Mouse (Mus musculus): Measurements from ENCODE around the gene Vezt.

GRCm38 (mm10) chr10:93918701-93919100 lies 116.9 kb downstream of the Vezt start:
- no peak for TF ChIP-seq CTCF (IDR thresholded peaks at IDR 0.05; ENCODE audit: low read depth, low read length)
- TF ChIP-seq POLR2A (IDR thresholded peaks at IDR 0.05; ENCODE audit: borderline replicate concordance, low read depth, low read length) = no peak
